Mouse (Mus musculus): Measurements from ENCODE around the gene Prkar2a.
"Not testable (repeated sequence)": the region's sequence is repeated elsewhere in the genome, so short reads cannot be mapped to it uniquely, and the experiment has no call there.

Gene Prkar2a

GRCm38 (mm10) chr9:108689106-108689505, at the start of gene Prkar2a:
Prkar2a (plus strand) TSS chr9:108689314.
- DNase-seq (ENCODE audit: low read depth), result no peak

DNA sequence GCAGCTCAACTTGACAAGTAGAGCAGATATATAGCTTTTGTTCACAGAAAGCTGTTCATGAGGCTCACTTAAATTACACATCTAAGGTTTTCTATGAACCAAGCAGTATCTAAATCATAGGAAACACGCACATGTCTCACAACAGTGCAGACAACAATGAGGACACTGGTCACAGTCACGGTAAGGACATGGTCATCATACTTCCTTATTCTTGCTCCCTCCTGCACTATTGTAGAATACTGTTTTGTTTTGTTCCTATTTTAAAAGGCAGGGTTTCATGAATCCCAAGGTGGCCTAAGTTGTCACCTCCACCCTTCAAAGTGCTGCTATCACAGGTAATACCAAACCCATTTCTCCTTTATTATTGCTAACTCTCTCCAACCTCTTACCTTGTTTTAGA, 49.3 kb upstream of the Prkar2a start:
- no peak for DNase-seq (ENCODE audit: low read depth)

DNA sequence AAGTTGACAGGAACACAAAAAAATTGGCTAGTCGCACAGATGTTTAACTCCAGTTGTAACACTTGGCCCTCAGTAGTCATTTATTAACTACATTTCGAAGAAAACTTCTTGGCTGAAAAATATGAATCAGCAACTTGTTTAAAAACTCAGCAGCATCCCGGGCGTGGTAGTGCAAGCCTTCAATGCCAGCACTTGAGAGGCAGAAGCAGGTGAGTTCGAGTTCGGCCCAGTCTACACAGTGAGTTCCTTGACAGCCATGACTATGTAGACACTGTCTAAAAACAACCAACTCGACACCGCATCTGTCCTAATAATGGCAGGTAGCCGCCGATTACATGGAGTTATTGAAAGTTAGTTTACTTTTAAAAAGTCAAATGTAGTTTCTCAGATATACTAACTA, 40.9 kb upstream of the Prkar2a start:
- DNase-seq (ENCODE audit: low read depth), result peak; percentile 55

DNA sequence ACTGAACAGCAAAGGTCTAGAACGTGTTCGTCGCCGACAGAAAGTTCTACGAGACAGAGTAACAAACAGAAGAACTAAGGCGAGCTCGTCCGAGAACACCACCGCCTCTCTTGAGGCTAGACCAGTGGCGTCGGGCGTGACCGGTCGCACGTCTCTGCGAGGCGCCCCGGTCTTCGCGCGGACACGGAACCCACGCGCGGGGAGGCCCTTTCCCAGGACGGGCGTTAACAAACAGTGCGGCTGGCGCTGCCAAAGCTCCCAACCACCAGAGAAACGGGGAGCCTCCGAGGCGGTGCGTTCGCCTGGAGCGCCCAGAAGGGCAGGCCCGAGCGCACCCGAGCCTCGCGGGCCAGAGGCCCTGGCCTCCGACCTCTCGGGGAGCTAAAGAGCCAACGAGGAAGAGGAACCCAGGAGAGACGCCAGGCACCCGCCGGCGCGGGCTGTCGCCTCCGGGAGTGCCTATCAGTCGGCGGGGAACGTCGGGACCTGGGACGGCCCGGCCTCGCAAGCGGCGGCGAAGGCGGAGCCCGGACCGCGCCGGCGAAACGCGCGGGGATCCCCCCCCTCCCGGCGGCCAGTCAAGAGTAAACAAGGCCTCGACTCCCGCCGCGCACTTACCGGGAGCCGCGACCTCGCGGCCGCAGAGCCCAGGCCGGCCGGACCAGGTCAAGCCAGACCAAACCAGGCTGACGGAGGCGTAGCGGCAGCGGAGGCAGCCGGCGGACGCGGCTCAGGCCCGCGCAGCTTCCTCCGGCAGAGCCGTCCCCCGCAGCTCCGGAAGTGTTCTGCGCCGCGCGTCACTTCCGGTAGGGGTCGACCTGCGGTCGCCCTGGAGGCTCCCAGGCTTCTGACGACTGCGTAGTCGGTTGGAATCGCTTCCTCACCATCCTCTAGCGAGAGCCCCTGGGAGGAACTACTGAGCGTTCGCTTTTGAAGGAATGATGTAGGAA, 40.2 kb upstream of the Prkar2a start, which contains the start of gene Arih2:
Gene Arih2 (minus strand): TSS at position 776 of the 950 bp plus-strand sequence.
- DNase-seq (ENCODE audit: low read depth), result peak; percentile 95

DNA sequence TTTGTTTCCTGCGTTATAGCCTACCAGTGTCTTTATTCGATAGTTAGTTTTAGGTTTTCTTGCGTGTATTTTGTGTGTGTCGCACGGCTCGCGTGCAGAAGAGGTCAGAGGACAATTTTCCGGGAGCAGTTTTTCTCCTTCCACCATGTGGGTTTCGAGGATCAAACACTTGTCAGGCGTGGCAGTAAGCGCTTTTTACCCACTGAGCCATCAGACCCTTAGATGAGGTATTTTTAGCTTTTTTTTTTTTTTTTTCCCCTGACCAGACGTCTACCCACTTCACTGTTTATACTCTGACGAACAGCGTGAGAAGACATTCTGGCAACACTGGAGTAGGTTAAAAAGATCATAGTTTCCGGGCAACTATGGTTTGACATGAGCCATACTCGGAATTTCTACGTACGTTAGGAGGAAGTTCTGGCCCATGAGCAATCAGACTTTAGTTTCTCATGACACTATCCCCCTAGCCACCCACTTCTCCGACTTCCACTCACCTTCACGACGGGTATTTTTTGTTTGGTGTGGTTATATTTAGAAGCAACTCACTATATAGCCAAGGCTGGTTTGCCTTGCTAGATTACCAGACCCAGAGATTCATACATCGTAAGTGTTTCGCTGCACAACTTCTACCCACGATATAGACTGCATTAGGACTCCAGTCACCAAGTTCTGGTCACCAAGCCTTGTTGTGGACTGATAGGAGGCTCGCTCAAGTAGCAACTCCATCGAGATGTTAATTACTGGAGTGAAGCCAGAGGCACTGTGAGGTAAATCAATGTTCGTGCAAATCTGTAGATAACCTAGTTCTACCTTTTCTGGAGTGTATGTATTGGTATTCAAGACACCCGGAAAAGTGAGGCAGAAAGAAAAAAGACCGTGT, 39.3 kb upstream of the Prkar2a start:
- DNase-seq (ENCODE audit: low read depth), result no peak

DNA sequence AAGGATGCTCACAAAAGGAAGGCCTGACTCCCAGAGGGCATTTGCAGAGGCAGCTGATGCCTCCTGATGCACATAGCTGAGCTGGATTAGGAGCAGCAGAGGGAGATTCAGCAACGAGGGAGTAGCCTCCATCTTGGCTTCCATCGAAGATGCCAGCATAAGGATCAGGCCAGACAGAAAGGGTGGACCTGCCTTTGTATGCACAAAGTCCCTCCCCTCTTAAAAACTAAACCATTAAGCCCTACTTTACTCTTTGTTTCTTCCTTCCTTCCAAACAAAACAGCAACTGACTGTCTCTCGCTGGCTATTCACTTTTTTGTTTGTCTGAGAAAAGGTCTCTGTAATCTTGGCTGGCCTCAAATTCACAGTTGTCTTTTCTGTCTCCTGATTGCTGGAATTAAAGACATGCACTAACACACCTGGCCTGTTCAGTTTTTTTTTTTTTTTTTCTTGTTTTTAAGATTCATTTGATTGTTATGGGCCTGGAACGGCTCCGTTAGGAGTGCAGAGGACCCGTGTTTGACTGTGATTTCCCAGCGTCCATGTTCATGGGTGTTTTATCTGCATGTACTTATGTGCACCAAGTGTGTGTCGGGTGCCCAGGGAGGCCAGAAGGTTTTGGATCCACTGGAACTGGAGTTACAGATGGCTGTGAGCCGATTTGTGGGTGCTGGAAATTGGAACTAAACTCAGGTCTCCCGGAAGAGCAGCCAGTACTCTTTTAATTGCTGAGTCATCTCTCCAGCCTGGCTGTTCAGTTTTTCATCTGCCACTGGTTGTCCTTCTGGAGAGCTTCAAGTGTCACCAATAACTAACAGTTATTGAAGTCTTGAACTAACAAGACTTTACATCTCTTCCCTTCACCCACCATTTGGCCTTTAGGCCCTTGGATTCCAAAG, 34.3 kb upstream of the Prkar2a start:
- DNase-seq (ENCODE audit: low read depth), result peak; percentile 24

DNA sequence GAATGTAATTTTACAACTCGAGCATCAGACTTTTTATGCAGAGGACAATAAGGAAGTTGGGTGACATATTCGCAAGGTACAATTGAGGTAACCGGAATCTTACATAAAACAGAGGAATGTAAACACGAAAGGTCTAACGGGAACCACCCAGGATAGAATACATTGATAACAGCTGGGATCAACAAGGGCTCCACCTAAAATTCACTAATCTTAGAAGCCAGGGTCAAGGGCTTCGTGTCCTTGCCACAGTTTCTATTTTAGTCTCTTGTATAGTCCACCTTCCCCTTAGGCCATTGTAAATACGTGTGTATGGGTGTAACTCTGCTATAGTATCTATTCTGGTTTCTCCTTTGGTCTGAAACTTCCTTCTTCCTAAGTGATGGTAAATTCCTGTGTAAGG, 33.2 kb upstream of the Prkar2a start:
- DNase-seq (ENCODE audit: low read depth), result not testable (repeated sequence)

DNA sequence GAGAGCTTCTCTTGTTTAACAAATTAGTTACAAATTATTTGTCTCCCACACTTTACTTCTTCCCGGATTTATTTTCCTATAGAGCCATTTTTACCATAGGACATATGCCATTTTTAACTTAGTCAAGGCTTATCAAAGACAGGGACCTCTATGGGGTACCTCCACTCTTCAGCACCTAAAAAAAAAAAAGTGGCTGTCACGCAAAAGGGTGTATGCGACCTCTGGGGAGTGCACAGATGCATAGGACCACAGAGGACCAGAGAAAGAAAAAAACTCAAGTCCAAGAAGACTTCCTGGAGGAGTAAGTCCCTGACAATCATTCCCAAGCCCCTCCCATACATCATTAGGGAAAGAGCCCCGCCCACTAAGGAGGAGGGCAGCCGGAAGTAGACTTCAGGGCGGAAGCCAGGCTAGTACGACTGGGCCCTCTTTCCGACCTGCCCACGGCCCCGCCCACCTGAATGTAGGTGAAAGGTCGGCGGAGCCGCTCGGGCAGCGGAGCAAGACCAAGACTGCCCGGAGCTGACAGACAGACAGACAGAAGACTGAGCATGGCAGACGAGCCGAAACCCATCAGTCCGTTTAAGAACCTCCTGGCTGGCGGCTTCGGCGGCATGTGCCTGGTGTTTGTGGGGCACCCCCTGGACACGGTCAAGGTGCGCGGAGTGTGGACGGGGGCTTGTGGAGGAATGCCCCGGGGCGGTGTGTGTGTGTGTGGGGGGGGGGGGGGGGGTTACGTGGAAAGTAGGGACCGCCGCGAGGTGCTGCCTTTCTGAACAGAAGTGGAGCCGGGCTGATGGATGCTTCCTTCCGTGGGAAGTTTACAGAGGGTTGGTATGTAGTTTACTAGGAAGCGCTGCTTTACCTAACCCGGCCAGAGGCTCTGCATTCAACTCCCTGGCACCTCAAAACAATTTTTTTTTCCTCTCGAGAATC, 27.2 kb upstream of the Prkar2a start, which contains the start of gene Slc25a20:
Gene Slc25a20 (plus strand): TSS at position 412 of the 936 bp plus-strand sequence.
- DNase-seq (ENCODE audit: low read depth), result peak; percentile 93

DNA sequence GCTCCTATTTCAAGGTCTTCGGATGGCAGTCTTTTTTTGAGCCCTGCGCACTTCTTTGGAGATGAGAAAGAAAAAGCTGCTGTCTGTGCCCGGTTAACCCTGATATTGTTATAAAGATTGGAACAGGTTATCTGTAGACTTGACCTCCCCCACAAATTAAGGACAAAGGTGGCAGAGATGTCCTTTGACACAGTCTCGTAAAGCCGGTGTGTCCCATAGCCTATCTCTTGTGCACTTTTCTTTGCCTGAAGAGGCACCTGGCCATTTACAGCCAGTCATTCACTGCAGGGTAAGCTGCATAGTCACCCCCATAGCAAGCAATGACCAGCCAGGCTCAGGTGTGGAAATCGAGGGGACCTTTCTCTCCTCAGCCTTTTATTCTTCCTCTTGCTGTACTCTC, 26.5 kb upstream of the Prkar2a start:
- no peak for DNase-seq (ENCODE audit: low read depth)

DNA sequence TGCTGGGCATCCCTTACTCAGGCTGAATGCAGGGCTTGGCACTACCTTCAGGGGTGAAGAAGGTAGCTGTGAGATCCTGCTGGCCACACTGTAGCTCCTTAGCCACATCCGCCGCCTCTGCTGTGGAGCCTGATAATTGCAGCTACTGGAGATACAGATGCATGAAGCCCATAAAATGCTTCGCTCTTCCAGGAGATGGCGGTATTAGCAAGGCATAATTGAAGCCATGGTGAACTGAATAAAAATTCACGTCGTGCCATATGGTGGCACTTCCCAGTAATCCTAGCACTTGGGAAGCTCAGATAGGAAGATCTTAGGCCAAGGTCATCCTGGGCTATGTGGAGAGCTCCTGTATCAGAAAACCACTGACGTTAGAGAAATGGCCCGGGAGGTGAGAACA, 19.2 kb upstream of the Prkar2a start:
- peak; percentile 51 for DNase-seq (ENCODE audit: low read depth)

DNA sequence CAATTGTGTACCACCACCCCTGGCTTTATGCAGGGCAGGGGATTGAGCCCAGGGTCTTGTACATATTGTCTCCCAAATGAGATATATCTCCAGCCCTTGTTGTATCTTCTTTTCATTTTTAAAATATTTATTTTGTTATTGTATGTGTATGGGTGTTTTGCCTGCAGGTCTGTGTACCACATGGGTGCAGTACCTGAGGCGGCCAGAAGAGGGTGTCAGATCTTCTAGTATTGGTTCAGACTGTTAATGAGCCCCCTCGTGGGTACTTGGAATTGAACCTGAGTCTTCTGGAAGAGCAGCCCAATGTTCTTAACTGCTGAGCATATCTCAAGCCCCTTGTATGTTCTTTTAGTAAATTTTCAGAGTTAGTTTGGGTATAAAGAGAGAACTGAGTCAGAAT, 16.0 kb upstream of the Prkar2a start:
- peak; percentile 21 for DNase-seq (ENCODE audit: low read depth)

GRCm38 (mm10) chr9:108680026-108680425, 9.1 kb upstream of the Prkar2a start:
- no peak for DNase-seq (ENCODE audit: low read depth)

GRCm38 (mm10) chr9:108686475-108686887, 2.6 kb upstream of the Prkar2a start:
- DNase-seq (ENCODE audit: low read depth), result no peak

DNA sequence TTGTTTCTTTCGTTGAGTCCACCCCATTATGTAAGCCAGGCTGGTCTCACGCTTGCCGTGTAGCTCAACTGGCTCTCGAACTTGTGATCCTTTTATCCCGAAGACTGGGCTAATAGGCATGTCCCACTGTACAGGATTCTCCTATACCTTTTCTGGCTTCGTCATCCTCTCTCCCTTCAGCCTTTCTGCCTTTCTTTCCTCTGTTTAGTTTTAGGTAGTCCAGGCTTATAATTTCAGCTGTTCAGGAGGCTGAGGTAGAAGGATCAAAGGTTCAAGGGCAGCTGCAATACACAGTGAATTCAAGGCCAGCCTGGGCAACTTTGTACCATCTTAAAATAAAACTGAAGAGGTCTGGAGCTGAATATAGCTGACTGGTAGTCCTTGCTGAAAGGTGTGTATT, 1.9 kb upstream of the Prkar2a start:
- no peak for DNase-seq (ENCODE audit: low read depth)

DNA sequence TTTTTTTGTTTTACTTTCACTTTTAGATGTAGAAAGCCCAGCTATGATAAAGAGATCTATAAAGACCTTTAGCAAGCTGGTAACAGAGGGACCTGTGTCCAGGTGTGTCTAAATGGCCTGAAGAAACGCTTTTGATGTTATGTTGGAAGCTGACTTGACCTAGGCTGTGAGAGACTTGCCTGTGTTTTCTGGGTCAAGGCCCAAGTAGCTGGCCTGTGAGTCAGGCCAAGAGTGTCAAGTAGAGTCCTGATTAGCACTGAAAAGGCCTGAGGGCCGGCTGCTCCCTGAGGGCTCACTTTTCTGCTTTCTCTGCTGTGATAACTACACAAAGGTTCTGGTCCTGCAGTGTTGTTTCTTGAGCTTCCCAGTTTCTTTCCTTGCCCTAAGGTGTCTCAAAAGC, 1.4 kb upstream of the Prkar2a start:
- no peak for DNase-seq (ENCODE audit: low read depth)

- no peak for DNase-seq (ENCODE audit: low read depth)
Measured at GRCm38 (mm10) chr9:108688451-108688850, 663 bp upstream of the Prkar2a start.

- DNase-seq (ENCODE audit: low read depth), result no peak
Measured at GRCm38 (mm10) chr9:108689993-108690392, 879 bp downstream of the Prkar2a start.

DNA sequence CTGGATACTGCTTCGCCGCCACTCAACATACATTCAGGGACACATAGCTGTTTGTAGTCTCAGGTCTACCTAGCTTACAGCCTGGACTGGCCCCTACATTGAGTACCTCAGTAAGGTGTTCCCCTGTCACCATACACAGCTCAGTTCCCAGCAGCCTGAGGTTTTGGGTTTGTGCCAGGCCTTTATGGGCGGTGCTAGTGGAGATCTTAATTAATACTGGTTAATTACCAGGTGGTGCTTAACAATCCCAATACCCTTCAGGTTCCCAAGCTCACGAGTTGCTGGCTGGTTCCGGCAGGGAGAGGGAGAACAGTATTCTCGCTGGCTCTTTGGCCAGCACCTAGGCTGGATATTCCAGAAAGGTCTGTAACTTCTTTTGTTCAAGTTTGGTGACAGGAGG, 1.8 kb downstream of the Prkar2a start:
- DNase-seq (ENCODE audit: low read depth), result no peak

GRCm38 (mm10) chr9:108691371-108691770, 2.3 kb downstream of the Prkar2a start:
- no peak for DNase-seq (ENCODE audit: low read depth)

DNA sequence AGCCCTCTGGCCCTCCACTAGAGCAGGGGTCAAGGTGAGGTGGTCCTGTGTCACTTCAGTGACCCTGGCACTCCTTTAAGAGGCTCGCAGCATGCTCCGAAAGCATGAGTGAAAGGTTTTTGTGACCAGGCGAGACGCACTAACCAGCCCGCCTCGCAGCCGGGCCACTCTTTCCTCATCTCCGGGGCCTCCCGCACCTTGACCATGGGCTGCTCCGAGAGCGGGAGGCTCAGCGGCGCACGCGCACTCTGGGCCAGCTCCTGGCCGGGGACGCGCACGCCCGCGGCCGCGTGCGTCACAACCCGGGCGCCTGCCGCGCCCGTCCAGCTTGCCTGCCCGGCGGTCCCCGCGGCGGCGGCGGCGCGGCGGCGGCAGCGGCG, 2.7 kb downstream of the Prkar2a start:
- DNase-seq (ENCODE audit: low read depth), result no peak

Data from 416B (cell line).